Mouse (Mus musculus): ENCODE measurements around the gene Ramp2. TPM values are rescaled to one million over a fixed set of nuclear protein-coding genes. Genes with fewer than 3 reads are reported as not detected.
A peak's percentile ranks its signal among the peaks of the same experiment; 100 is the strongest.

The Ramp2 gene
- polyA plus RNA-seq (2015; fragmentation: Nextera tagmentation; extraction: Ambion mirVana), result 43.9 and 55.3 TPM in 2 replicates

DNA sequence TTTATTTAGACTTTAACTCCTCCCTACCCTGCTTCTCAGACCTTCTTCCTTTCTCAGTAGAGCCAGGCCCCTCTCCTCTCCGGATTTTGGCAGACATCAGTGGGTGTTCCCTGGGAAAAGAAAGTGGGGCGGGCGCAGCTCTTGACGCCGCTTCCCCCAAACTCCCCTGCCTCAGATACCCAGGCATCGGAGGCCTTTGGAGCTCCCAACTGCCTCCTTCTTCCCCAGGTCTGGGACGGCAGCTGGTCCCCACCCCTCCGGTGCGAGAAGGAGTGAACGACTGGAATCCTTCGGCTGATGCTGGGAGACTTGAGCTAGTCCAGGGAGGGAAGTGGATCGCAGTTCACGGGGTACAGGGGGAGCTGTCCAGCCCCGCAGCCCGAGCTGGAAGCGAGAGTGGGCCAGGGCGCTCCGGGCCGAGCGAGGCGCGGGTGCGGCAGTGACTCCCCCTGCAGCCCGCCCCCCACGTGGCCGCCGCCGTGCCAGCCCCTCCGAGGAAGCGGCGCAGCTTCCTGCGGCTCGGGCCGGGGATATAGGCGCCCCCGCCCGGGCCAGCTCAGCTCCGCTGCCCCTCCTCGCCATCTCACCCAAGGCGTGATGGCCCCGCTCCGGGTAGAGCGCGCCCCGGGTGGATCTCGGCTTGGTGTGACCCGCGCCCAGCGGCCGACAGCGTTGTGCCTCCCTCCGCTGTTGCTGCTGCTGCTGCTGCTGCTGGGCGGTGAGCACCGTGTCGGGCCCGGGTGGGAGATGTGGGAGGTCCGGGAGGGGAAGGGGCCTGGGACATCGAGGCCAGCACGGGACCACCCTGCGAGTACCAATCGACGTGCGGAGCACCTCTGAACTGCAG lies at the start of gene Ramp2:
TSS of gene Ramp2 (plus strand) at position 174 of the 847 bp plus-strand sequence.
- Histone ChIP-seq H3K27ac (no peak within 1 kb of the TSS; the same call in 1 of the 2 replicates), H3K27me3 (peaks cover 57% of the 10 kb centered on the region), H3K4me2 (peak within 1 kb of the TSS; percentile 97), H3K36me3 (ENCODE audit: poor library complexity, severe bottlenecking) (no peaks in the 10 kb centered on the region), H3K4me3 (peak within 1 kb of the TSS; percentile 58), H3K4me1 (peaks cover 12% of the 10 kb centered on the region), H3K9ac (peak within 1 kb of the TSS; percentile 78), H3K9me3 (replicated peaks) (no peaks in the 10 kb centered on the region)
- WGBS, result 1% methylated on average over 58 of the region's 63 CpGs
- ATAC-seq, result peak; percentile 65

DNA sequence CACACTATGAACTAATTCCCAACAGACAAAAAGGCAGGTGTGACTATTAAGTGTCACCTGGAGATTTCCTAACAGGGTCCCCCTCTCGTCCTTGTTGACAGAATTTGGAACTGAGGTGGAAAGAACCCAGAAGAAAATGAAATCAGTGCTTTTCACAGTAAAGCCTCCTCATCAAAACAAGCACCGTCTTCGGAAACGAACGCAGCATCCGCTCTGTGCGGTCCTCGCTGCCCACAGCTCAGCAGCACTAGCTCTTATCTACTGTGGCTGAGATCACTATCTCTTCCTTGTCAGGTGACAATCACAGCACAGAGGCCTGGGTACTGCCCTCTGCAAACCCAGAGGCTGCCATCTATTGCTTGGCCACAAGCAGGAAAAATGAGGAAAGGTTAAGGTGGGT lies 49.7 kb upstream of the Ramp2 start:
- 92% methylated on average over 8 of the region's 8 CpGs for WGBS
- H3K27me3 ChIP-seq, result no peaks in the 10 kb centered on the region
- H3K27ac ChIP-seq, result no peak overlapping the region
- no peak overlapping the region for H3K4me2 ChIP-seq
- no peak overlapping the region for H3K9ac ChIP-seq
- peaks cover 47% of the 10 kb centered on the region for H3K36me3 ChIP-seq (ENCODE audit: poor library complexity, severe bottlenecking)
- 0 out of 2 replicates have a peak, but pooled peaks cover 4% of the 10 kb centered on the region for H3K4me1 ChIP-seq
- no peak for ATAC-seq
- H3K4me3 ChIP-seq, result no peak overlapping the region
- no peaks in the 10 kb centered on the region for H3K9me3 ChIP-seq (replicated peaks)

GRCm38 (mm10) chr11:101199555-101199954 lies 46.3 kb upstream of the Ramp2 start:
- no peak for ATAC-seq
- Histone ChIP-seq H3K9me3 (replicated peaks) (no peaks in the 10 kb centered on the region), H3K36me3 (ENCODE audit: poor library complexity, severe bottlenecking) (peaks cover 53% of the 10 kb centered on the region), H3K27ac (no peak overlapping the region), H3K9ac (no peak overlapping the region), H3K4me2 (no peak overlapping the region), H3K4me3 (no peak overlapping the region), H3K27me3 (no peaks in the 10 kb centered on the region), H3K4me1 (0 out of 2 replicates have a peak, but pooled peaks cover 4% of the 10 kb centered on the region)
- 92% methylated on average over 3 of the region's 3 CpGs for WGBS

- Histone ChIP-seq H3K27me3 (no peaks in the 10 kb centered on the region), H3K4me1 (0 out of 2 replicates have a peak, but pooled peaks cover 4% of the 10 kb centered on the region), H3K9ac (0 out of 2 replicates have a peak overlapping the region, but pooled peaks have one; percentile 5), H3K9me3 (replicated peaks) (no peaks in the 10 kb centered on the region), H3K4me3 (no peak overlapping the region), H3K27ac (no peak overlapping the region), H3K4me2 (no peak overlapping the region), H3K36me3 (ENCODE audit: poor library complexity, severe bottlenecking) (peaks cover 48% of the 10 kb centered on the region)
- whole genome bisulfite sequencing, result 19% methylated on average over 7 of the region's 7 CpGs
- no peak for ATAC-seq
Measured at GRCm38 (mm10) chr11:101200986-101201385, 44.8 kb upstream of the Ramp2 start.

DNA sequence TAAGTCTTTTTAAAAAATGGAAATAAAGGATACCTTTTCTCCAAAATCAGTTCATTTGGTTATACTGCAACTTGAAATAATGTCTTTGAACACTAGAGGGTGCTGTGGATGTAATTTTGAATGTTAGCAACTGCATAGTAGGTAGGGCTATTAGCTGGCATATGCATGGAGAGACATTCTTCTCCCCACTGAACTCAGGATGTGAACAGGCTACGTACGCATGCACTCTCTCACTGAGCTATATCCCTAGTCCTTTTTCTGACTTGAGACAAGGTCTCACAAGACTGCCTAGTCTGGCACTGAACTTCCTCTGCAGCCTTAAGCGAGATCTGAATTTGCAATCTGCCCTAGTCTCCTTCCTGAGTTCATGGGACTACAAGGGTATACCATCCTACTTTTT lies 33.9 kb upstream of the Ramp2 start:
- Histone ChIP-seq H3K4me2 (no peak overlapping the region), H3K9ac (no peak overlapping the region), H3K27me3 (no peaks in the 10 kb centered on the region), H3K4me3 (no peak overlapping the region), H3K4me1 (no peaks in the 10 kb centered on the region), H3K9me3 (replicated peaks) (no peaks in the 10 kb centered on the region), H3K36me3 (ENCODE audit: poor library complexity, severe bottlenecking) (peaks cover 46% of the 10 kb centered on the region), H3K27ac (no peak overlapping the region)
- ATAC-seq, result no peak
- 40% methylated on average over 3 of the region's 3 CpGs for WGBS

- 93% methylated on average over 5 of the region's 5 CpGs for WGBS
- H3K36me3 ChIP-seq (ENCODE audit: poor library complexity, severe bottlenecking), result peaks cover 26% of the 10 kb centered on the region
- no peak overlapping the region for H3K27ac ChIP-seq
- ATAC-seq, result no peak
- H3K4me3 ChIP-seq, result no peak overlapping the region
- H3K9ac ChIP-seq, result no peak overlapping the region
- H3K4me2 ChIP-seq, result no peak overlapping the region
- no peaks in the 10 kb centered on the region for H3K9me3 ChIP-seq (replicated peaks)
- no peaks in the 10 kb centered on the region for H3K4me1 ChIP-seq
- no peaks in the 10 kb centered on the region for H3K27me3 ChIP-seq
Measured at GRCm38 (mm10) chr11:101216936-101217335, 28.9 kb upstream of the Ramp2 start.

DNA sequence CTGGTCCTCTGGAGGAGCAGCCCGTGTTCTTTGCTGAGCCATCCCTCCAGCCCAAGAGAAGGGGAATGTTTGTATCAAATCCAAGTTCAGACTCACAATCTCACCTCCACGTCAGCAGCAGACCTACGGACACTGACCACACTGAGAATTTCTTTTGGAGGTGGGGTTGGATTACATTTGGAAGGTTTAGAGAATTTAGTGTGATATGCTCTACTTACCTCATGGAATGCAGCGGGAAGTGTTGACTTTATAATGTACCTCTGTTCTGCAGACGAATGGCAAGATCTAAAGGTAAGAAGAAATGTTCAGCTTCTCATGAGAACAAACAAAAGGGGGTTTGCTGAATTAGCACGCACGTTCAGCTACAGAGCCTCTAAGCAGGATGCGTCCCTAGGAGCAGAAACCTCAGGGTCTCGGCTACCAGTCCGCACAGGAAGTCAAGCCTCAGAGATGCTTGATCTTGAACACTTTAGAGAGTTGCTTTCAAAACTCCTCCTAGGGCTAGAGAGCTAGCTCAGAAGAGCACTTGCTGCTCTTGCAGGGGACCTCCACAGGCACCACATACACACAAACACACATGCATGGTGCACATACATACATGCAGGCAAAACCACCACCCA lies 27.3 kb upstream of the Ramp2 start:
- peaks cover 16% of the 10 kb centered on the region; the same call in 1 of the 2 replicates for H3K36me3 ChIP-seq (ENCODE audit: poor library complexity, severe bottlenecking)
- no peaks in the 10 kb centered on the region for H3K27me3 ChIP-seq
- no peaks in the 10 kb centered on the region for H3K9me3 ChIP-seq (replicated peaks)
- ATAC-seq, result no peak
- H3K4me2 ChIP-seq, result no peak overlapping the region
- no peak overlapping the region for H3K9ac ChIP-seq
- no peaks in the 10 kb centered on the region for H3K4me1 ChIP-seq
- H3K27ac ChIP-seq, result no peak overlapping the region
- WGBS, result 82% methylated on average over 10 of the region's 10 CpGs
- no peak overlapping the region for H3K4me3 ChIP-seq

DNA sequence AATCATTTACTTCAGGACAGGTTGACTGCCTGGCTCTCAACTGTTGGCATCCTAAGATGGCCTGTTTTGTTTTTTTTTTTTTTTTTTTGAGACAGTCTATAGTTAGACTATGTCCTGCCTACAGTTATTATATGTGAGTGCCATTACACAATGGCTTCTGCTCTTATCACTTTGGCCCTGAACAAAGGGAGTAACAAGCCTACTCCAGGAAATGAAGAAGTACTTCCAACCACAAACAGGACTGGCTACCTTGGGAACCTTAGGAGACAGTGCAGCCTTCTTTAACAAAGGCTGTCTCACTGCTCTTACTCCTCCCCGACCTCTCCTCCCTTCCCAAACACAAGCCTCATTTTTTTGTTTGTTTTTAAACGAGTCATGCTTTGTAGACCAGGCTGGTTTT lies 25.0 kb upstream of the Ramp2 start:
- Histone ChIP-seq H3K4me3 (no peak overlapping the region), H3K4me1 (0 out of 2 replicates have a peak, but pooled peaks cover 8% of the 10 kb centered on the region), H3K9ac (no peak overlapping the region), H3K27ac (no peak overlapping the region), H3K9me3 (replicated peaks) (no peaks in the 10 kb centered on the region), H3K4me2 (no peak overlapping the region), H3K27me3 (no peaks in the 10 kb centered on the region), H3K36me3 (ENCODE audit: poor library complexity, severe bottlenecking) (no peaks in the 10 kb centered on the region)
- 64% methylated on average over 2 of the region's 2 CpGs for WGBS
- no peak for ATAC-seq

DNA sequence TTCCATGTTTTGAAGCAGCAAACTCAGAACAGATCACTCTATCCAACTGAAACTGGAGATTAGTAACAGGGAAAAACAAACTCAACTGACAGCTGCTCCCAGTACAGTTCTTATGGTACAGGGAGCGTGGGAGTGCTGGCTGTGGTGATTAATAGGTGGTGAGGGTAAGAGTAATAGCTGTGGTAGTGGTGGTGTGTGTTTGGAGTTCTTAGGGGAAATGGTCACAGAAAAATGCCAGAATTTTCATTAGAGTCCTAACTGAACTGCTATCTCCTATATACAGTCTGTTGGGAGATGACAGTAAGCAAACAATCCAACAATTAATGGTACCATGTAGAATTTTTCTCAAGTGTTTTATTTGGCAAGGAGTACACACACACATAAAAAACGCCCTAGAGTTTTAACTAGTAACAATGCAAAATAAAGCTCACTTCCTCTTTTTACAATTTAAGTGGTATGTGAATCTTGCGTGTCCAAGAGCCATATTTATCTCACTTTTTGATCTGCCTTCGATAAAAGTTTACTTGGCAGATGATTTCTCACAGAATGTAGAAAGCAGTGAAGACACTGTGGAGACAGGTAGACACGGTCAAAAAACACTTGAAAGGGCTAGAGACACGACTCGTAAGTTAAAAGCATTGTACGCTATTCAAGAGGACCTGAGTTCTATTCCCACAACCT lies 24.4 kb upstream of the Ramp2 start:
- no peak overlapping the region for H3K9ac ChIP-seq
- no peak overlapping the region for H3K4me3 ChIP-seq
- no peaks in the 10 kb centered on the region for H3K9me3 ChIP-seq (replicated peaks)
- H3K27ac ChIP-seq, result no peak overlapping the region
- no peaks in the 10 kb centered on the region for H3K27me3 ChIP-seq
- no peak for ATAC-seq
- 92% methylated on average over 8 of the region's 8 CpGs for WGBS
- H3K36me3 ChIP-seq (ENCODE audit: poor library complexity, severe bottlenecking), result no peaks in the 10 kb centered on the region
- no peak overlapping the region for H3K4me2 ChIP-seq
- 0 out of 2 replicates have a peak, but pooled peaks cover 8% of the 10 kb centered on the region for H3K4me1 ChIP-seq

DNA sequence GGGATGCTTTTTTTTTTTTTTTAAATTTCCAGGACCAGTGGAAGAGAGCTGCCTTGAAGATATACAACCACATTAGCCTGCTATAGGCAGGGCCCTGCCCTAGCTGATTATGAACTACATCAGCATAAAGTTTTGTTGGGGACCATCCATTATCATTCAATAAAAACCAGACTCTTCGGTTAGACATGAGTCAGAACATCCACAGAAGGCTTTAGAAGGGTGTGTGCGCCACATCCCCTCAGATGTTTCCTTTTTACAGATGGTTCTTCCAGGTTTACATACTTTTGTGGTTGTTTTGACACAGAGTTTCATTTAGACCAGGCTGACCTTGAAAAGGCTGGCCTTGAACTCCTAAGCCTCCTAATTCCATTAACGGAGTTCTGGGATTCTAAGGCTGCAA lies 21.5 kb upstream of the Ramp2 start:
- Histone ChIP-seq H3K27me3 (peaks cover 9% of the 10 kb centered on the region; the same call in 1 of the 2 replicates), H3K4me2 (no peak overlapping the region), H3K4me3 (no peak overlapping the region), H3K36me3 (ENCODE audit: poor library complexity, severe bottlenecking) (no peaks in the 10 kb centered on the region), H3K9me3 (replicated peaks) (no peaks in the 10 kb centered on the region), H3K4me1 (0 out of 2 replicates have a peak, but pooled peaks cover 11% of the 10 kb centered on the region), H3K9ac (no peak overlapping the region), H3K27ac (no peak overlapping the region)
- 93% methylated on average over 3 of the region's 3 CpGs for WGBS
- no peak for ATAC-seq

GRCm38 (mm10) chr11:101225331-101226064 lies 20.3 kb upstream of the Ramp2 start:
- Histone ChIP-seq H3K36me3 (ENCODE audit: poor library complexity, severe bottlenecking) (no peaks in the 10 kb centered on the region), H3K27me3 (peaks cover 12% of the 10 kb centered on the region; the same call in 1 of the 2 replicates), H3K4me3 (peak overlapping the region; percentile 81), H3K4me2 (peak overlapping the region; percentile 98), H3K27ac (no peak overlapping the region), H3K9me3 (replicated peaks) (no peaks in the 10 kb centered on the region), H3K4me1 (peaks cover 22% of the 10 kb centered on the region), H3K9ac (peak overlapping the region; percentile 90)
- ATAC-seq, result no peak
- 19% methylated on average over 25 of the region's 25 CpGs for WGBS
